Mouse (Mus musculus): ENCODE measurements at regions not wholly inside any gene's neighbourhood (a gene's known extent, or its start where the extent isn't known, plus 50 kb on each side); places are given as distances from the start of the nearest gene placed in this dataset.

DNA sequence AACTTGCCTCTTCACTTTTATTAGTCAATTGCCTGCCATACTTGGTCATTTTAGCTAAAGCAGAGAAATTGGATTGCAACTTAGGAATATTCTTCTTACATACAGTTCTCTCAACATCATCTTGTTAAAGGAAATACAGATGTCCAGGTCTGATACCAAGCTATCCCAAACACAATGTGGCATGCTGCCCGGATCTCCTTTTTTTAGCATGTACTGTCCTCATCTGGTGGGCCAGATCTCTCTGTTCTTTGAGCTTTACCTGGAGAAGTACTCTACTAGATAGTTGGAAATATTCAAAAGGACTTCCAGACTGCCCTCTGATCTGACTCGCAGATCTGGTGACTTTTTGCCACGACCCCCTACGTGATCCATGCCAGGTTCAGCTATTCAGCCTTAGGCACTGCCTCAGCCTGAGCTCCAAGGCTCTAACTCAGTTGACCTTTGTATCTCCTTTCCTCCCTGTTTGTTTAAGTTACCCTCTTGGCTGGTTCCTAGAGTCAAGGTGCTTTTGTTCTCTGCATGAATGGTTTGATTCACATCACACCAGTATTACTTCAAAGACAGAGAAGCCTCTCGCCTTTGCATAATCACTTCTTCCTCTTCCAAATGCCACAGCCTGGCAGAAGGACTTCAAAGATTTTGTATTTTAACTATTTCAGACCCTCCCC, 232.9 kb upstream of the Krr1 start:
- TF ChIP-seq POLR2A (IDR thresholded peaks at IDR 0.05; ENCODE audit: borderline replicate concordance, low read depth, low read length) (no peak), CTCF (IDR thresholded peaks at IDR 0.05; ENCODE audit: low read depth, low read length) (no peak)

All from bone marrow macrophage, adult 2 months (primary cell).